Mouse (Mus musculus): ENCODE results near the gene Vps18.

- TF ChIP-seq CTCF (IDR thresholded peaks at IDR 0.05; ENCODE audit: low read depth, low read length) (no peak), TAL1 (conservative IDR thresholded peaks at IDR 0.05; ENCODE audit: low read depth, low read length) (no peak), POLR2AphosphoS5 (IDR thresholded peaks at IDR 0.05; ENCODE audit: insufficient replicate concordance, low read depth, low read length) (no peak), GATA1 (IDR thresholded peaks at IDR 0.05; ENCODE audit: borderline replicate concordance, low read length) (no peak)
Observed at GRCm38 (mm10) chr2:119336002-119336401, 47.5 kb downstream of the Vps18 start.

All from G1E (cell line).